Mouse (Mus musculus): ENCODE data around the gene Timm8a2. TPM values are rescaled to one million over a fixed set of nuclear protein-coding genes. Genes with fewer than 3 reads are reported as not detected.

Gene Timm8a2
- polyA plus RNA-seq, 1 experiment: not detected

DNA sequence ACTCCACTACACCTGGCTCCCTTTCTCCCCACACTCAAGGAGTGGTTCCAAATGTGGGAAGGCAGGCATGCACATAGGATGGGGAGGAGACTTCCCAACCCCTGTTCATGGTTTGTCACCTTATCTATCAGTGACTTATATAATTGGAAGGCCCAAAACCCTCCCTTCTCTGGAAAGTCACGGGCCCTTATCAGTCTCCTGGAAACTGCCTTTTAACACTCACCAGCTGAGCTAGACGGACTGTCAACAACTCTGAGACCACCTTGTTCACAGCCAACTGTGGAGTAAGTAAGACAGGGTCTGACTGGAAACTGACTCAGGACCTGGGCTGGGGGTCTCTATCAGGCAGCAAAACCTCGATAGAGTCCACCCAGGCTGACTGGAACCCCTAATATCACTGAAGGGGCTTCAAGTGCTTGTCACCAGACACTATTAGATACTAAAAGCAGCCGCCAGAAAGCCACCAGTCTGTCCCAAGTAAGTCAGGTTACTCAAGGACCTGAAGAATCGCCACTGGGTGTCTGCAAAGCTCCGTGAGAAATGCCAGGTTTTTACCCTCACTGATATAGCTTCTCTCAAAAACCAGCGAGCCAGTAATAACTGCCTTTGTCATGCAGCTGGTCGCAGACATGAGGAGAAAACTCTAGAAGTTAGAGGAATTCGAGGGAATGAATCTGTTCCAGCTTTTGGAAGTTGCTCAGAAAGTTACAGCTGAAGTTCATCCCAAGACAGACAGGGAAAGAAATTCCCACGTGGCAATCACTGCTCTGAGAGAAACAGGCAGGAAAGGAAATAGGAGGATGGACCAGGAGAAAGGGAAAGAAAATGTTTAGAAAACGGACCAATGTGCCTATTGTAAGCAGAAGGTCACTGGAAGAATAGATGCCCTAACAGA is 34.6 kb downstream of the Timm8a2 start:
- TF ChIP-seq FLI1 (IDR thresholded peaks at IDR 0.05; ENCODE audit: low read length) (no peak), GATA1 (IDR thresholded peaks at IDR 0.05; ENCODE audit: borderline replicate concordance, low read length) (no peak)
- H3K27me3 ChIP-seq (replicated peaks): peaks cover 10% of the 10 kb centered on the region
- peaks cover 31% of the 10 kb centered on the region for H3K4me1 ChIP-seq
- no peak overlapping the region for H3K4me3 ChIP-seq (replicated peaks)
- H3K36me3 ChIP-seq (replicated peaks; ENCODE audit: low read length): no peaks in the 10 kb centered on the region
- no peaks in the 10 kb centered on the region for H3K9me3 ChIP-seq

DNA sequence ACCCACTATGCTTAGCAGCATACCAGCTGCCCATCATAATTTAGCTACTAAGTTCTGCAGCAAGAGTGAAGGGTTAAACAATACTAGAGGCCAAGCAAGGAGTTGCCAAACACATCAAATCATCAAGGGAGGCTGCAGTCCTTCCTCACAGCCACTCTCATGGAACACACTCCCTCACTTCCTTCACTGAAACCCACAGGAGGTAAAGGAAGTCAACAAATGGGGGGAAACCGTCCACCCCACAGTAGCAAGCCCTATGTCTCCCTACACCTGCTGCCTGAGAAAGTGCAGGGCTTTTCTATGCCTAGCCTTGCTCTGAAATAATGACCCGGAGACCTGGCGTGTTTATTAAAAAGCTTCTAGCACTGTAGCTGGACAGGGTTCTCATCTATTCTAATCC is 35.5 kb downstream of the Timm8a2 start:
- Histone ChIP-seq H3K4me1 (peaks cover 33% of the 10 kb centered on the region), H3K27me3 (replicated peaks) (peaks cover 10% of the 10 kb centered on the region), H3K4me3 (replicated peaks) (no peak overlapping the region), H3K9me3 (no peaks in the 10 kb centered on the region), H3K36me3 (replicated peaks; ENCODE audit: low read length) (no peaks in the 10 kb centered on the region)
- TF ChIP-seq FLI1 (IDR thresholded peaks at IDR 0.05; ENCODE audit: low read length): no peak
- TF ChIP-seq GATA1 (IDR thresholded peaks at IDR 0.05; ENCODE audit: borderline replicate concordance, low read length): no peak

DNA sequence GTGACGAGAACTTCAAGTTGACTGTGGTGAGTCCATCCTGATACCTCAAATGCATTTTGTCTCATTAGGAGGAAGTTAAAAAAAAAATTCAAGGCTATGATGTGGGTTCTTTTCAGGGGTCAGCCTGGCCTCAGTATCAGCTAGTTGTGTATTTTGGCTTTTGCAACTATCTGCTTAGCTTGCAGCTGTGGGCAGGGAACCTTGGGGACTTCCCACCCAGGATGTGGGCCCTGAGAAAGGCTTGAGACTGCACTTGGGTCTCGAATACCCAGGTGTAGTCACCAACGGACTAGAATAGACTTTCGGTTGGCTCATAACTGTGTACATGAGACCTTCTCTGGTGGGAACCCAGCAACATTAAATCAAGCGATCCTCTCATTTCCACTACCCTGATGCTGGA is 38.9 kb downstream of the Timm8a2 start:
- TF ChIP-seq GATA1 (IDR thresholded peaks at IDR 0.05; ENCODE audit: borderline replicate concordance, low read length) (no peak), FLI1 (IDR thresholded peaks at IDR 0.05; ENCODE audit: low read length) (no peak)
- Histone ChIP-seq H3K36me3 (replicated peaks; ENCODE audit: low read length) (no peaks in the 10 kb centered on the region), H3K27me3 (replicated peaks) (peaks cover 16% of the 10 kb centered on the region), H3K9me3 (no peaks in the 10 kb centered on the region), H3K4me1 (peaks cover 18% of the 10 kb centered on the region), H3K4me3 (replicated peaks) (no peak overlapping the region)

DNA sequence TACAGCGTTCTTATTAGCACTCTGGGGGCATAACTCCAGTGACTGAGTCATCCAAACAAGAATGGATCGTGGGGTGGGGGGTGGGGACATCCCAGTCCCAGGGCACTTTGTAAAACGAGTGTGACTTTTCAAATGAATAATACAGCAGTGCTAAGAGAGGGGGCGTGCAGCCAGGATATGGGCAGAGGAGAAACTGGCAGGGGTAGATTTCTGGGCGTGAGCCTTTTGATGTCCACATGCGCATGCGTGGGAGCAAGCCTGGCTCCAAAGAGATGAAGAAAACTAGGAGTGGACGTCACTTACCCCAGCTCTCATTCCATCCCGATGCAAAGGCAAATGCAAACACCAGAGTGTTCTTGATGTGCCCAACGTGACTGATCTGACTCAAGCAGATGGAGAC is 39.9 kb downstream of the Timm8a2 start:
- Histone ChIP-seq H3K4me3 (replicated peaks) (no peak overlapping the region), H3K4me1 (peaks cover 15% of the 10 kb centered on the region), H3K9me3 (no peaks in the 10 kb centered on the region), H3K36me3 (replicated peaks; ENCODE audit: low read length) (no peaks in the 10 kb centered on the region), H3K27me3 (replicated peaks) (peaks cover 15% of the 10 kb centered on the region)
- TF ChIP-seq GATA1 (IDR thresholded peaks at IDR 0.05; ENCODE audit: borderline replicate concordance, low read length): no peak
- TF ChIP-seq FLI1 (IDR thresholded peaks at IDR 0.05; ENCODE audit: low read length): no peak

DNA sequence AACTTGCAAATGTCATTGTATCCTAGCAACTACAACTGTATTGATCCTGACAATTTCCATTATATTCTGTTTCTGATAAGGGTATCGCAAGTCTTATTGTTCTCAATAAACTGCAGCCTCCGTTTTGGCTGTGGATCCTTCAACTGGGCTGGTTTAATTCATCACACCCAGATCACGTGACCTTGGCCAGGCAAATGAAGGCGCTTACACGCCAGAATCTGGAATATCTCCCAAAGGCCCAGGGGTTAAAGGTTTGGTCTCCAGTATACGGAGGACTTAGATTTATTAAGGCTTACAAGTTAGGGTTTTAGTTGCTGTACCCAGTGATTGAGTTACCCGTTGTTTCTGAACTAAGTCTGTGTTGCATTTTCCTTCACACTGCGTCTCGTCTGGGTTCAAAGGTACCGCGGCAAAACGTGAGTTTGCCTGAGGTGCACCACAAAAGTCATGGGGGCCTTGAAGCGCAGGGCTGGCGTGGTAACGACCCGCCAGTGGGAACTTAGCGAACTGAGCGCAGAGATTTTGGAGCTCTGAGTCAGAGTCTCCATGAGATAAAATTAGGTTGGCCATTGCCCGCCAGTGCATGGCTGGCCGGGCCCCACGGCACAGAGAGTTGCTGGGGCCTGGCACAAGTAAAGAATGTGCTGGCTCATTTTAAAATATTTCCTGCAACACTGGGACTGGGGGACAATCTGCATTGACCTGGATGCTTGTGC is 41.2 kb downstream of the Timm8a2 start:
- no peak overlapping the region for H3K4me3 ChIP-seq (replicated peaks)
- TF ChIP-seq FLI1 (IDR thresholded peaks at IDR 0.05; ENCODE audit: low read length) (no peak), GATA1 (IDR thresholded peaks at IDR 0.05; ENCODE audit: borderline replicate concordance, low read length) (no peak)
- no peaks in the 10 kb centered on the region for H3K9me3 ChIP-seq
- peaks cover 12% of the 10 kb centered on the region for H3K27me3 ChIP-seq (replicated peaks)
- no peaks in the 10 kb centered on the region for H3K36me3 ChIP-seq (replicated peaks; ENCODE audit: low read length)
- peaks cover 10% of the 10 kb centered on the region for H3K4me1 ChIP-seq

DNA sequence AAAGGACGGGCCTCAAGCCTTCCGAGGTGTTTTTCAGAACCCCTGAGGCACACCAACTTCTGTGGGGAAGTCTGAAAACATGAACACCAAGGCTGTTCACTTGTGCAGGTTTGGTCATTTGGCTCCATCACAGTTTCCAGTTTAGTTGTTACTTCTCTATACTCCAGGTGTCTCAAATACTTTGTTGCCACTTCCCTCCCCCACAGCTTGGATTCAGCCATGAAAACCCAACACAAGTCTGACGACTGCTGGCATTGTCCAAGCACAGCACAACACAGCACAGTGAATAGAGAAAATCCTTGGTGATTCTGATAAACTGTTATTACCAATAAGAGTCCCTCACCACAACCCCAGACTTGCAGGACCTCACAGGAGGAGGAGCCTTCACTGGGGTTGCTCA is 42.5 kb downstream of the Timm8a2 start:
- Histone ChIP-seq H3K4me3 (replicated peaks) (no peak overlapping the region), H3K4me1 (peaks cover 10% of the 10 kb centered on the region)

DNA sequence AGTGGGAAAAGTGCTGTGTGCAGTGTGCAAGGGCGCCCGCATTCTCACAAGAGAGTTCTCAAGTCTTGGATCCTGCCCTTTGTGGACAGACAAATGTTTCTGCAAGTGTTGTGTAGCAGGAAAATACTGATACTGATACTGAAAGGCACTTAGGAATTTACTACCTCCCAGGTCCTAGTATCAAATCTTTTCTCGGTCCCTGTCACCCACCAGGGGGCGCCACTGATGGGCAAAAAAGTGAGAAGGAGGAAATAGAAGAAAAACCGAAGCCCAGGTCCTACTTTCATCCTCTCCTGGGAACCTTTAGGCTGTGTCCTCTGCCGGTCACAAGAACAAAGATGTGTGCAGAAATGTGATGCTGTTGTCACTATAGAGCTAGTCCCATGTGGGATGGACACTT is 45.0 kb downstream of the Timm8a2 start:
- TF ChIP-seq FLI1 (IDR thresholded peaks at IDR 0.05; ENCODE audit: low read length) (no peak), GATA1 (IDR thresholded peaks at IDR 0.05; ENCODE audit: borderline replicate concordance, low read length) (no peak)
- Histone ChIP-seq H3K4me1 (peaks cover 9% of the 10 kb centered on the region), H3K27me3 (replicated peaks) (peaks cover 8% of the 10 kb centered on the region), H3K4me3 (replicated peaks) (no peak overlapping the region), H3K9me3 (peaks cover 6% of the 10 kb centered on the region; the same call in 1 of the 2 replicates), H3K36me3 (replicated peaks; ENCODE audit: low read length) (no peaks in the 10 kb centered on the region)

More for the DNA sequence above, 42.5 kb downstream of the Timm8a2 start:
- Histone ChIP-seq H3K36me3 (replicated peaks; ENCODE audit: low read length) (no peaks in the 10 kb centered on the region), H3K27me3 (replicated peaks) (peaks cover 12% of the 10 kb centered on the region), H3K9me3 (no peaks in the 10 kb centered on the region)
- TF ChIP-seq GATA1 (IDR thresholded peaks at IDR 0.05; ENCODE audit: borderline replicate concordance, low read length): no peak
- no peak for TF ChIP-seq FLI1 (IDR thresholded peaks at IDR 0.05; ENCODE audit: low read length)

DNA sequence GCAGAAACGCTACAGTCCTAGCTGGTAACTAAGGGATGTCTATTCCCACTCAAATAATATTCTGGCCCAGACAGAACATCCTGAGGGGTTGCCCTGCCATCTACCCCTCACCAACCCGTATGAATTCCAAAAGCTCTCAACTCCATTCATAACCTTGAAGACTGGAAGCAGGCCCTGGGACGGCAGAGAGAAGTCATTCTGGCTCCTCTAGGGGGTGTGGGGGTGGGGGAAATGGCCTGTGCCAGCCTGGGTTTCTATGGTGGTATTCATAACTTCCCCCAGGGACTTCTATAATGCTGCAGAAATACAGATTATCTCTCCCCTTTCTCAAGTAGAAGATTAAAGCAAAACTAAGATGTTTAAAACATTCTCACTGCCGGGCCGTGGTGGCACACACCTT is 45.4 kb downstream of the Timm8a2 start:
- no peak for TF ChIP-seq FLI1 (IDR thresholded peaks at IDR 0.05; ENCODE audit: low read length)
- TF ChIP-seq GATA1 (IDR thresholded peaks at IDR 0.05; ENCODE audit: borderline replicate concordance, low read length): no peak
- Histone ChIP-seq H3K27me3 (replicated peaks) (peaks cover 8% of the 10 kb centered on the region), H3K4me3 (replicated peaks) (no peak overlapping the region), H3K4me1 (peaks cover 8% of the 10 kb centered on the region), H3K36me3 (replicated peaks; ENCODE audit: low read length) (no peaks in the 10 kb centered on the region), H3K9me3 (peaks cover 11% of the 10 kb centered on the region)

DNA sequence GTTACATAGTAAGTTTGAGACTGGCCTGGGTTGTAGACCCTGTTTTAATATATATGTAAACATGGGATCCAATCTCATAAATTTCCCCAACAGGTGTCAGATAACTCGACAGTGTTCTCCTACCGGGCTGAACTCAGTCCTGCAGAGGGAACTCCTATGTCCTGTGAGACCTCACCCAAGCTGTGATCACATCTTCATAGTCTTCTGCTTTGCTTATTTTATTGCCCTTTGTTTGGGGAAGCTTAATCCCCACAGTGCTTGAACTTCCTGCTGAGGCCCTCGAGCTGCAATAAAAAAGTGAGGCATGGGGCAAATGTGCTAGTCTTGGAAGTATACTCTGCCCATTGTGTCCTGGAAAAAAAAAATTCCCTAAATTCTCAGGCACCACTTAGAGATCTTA is 46.8 kb downstream of the Timm8a2 start:
- no peak for TF ChIP-seq FLI1 (IDR thresholded peaks at IDR 0.05; ENCODE audit: low read length)
- no peak for TF ChIP-seq GATA1 (IDR thresholded peaks at IDR 0.05; ENCODE audit: borderline replicate concordance, low read length)
- H3K4me3 ChIP-seq (replicated peaks): no peak overlapping the region

DNA sequence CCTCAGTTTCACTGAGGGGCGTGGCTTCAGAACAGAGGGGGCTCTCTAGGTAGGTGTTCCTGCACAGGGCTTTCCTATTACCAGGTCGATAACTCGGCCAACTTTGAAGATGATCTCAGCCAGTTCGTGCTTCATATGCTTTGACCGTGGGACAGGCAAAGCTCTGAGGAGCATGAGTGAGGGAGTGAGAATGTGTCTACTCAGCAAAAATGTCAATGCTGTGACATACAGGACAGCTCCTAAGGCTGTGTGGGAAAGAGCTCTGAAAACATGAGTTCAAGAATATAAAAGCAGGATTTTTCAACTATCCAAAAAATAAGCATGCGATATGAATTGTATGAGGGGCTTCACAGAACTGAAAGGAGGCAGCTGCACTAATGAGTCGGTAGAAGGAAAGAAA is 49.0 kb downstream of the Timm8a2 start:
- Histone ChIP-seq H3K36me3 (replicated peaks; ENCODE audit: low read length) (peaks cover 4% of the 10 kb centered on the region), H3K4me3 (replicated peaks) (no peak overlapping the region), H3K9me3 (peaks cover 34% of the 10 kb centered on the region), H3K27me3 (replicated peaks) (peaks cover 2% of the 10 kb centered on the region), H3K4me1 (peaks cover 13% of the 10 kb centered on the region)
- TF ChIP-seq FLI1 (IDR thresholded peaks at IDR 0.05; ENCODE audit: low read length) (no peak), GATA1 (IDR thresholded peaks at IDR 0.05; ENCODE audit: borderline replicate concordance, low read length) (no peak)

More for the DNA sequence above, 46.8 kb downstream of the Timm8a2 start:
- H3K36me3 ChIP-seq (replicated peaks; ENCODE audit: low read length): peaks cover 4% of the 10 kb centered on the region
- peaks cover 13% of the 10 kb centered on the region for H3K4me1 ChIP-seq
- peaks cover 6% of the 10 kb centered on the region for H3K27me3 ChIP-seq (replicated peaks)
- H3K9me3 ChIP-seq: peaks cover 24% of the 10 kb centered on the region
